Mouse (Mus musculus) liver, embryonic 14.5 days (tissue): ENCODE measurements at regions not wholly inside any gene's neighbourhood (a gene's known extent, or its start where the extent isn't known, plus 50 kb on each side); places are given as distances from the start of the nearest gene placed in this dataset.

Experiments used
- CTCF ChIP-seq: IDR thresholded peaks from 2 replicates; pipeline ENCODE4 v1.5.1; 2016; ENCODE audit warnings: antibody characterized with exemption, low read depth, control low read depth
- EP300 ChIP-seq: IDR thresholded peaks from 2 replicates; pipeline ENCODE4 v1.6.1; 2016; ENCODE audit warnings: antibody characterized with exemption, low read depth

GRCm38 (mm10) chr4:148734547-148734946, 69.7 kb upstream of the Casz1 start:
- TF ChIP-seq CTCF: no peak
- no peak for TF ChIP-seq EP300
